Mouse (Mus musculus) embryonic facial prominence, embryonic 15.5 days (tissue): ENCODE measurements around the gene Dcp1b. TPM values are rescaled to one million over a fixed set of nuclear protein-coding genes. Genes with fewer than 3 reads are reported as not detected.
A peak's percentile ranks its signal among the peaks of the same experiment; 100 is the strongest.

Experiments used
- ATAC-seq: fragments of 200-750 bp; cut with Nextera tagmentation; 2 replicates; pipeline ENCODE4 v1.8.0; 2017; ENCODE audit warnings: low read depth, moderate TSS enrichment; ENCODE audit not compliant: insufficient number of reproducible peaks, low FRiP score, low TSS enrichment
- H3K27ac ChIP-seq: fragments of 300-500 bp; sonication (generic); replicated peaks from 2 replicates; pipeline ENCODE4 v1.5.1; 2015; ENCODE audit warnings: mild to moderate bottlenecking, inconsistent platforms
- H3K27me3 ChIP-seq: fragments of 300-500 bp; sonication (generic); 2 replicates; pipeline ENCODE4 v1.6.1; 2015; ENCODE audit warnings: inconsistent platforms
- H3K36me3 ChIP-seq: fragments of 300-500 bp; sonication (generic); 2 replicates; pipeline ENCODE4 v1.6.1; 2015; ENCODE audit warnings: mild to moderate bottlenecking, inconsistent platforms
- H3K4me1 ChIP-seq: fragments of 300-500 bp; sonication (generic); 2 replicates; pipeline ENCODE4 v1.6.1; 2015; ENCODE audit warnings: inconsistent platforms
- H3K4me2 ChIP-seq: fragments of 300-500 bp; sonication (generic); replicated peaks from 2 replicates; pipeline ENCODE4 v1.6.1; 2015; ENCODE audit warnings: mild to moderate bottlenecking, inconsistent platforms
- H3K4me3 ChIP-seq: fragments of 300-500 bp; sonication (generic); replicated peaks from 2 replicates; pipeline ENCODE4 v1.5.1; 2015; ENCODE audit warnings: mild to moderate bottlenecking, inconsistent platforms
- H3K9ac ChIP-seq: fragments of 300-500 bp; sonication (generic); 2 replicates; pipeline ENCODE4 v1.6.1; 2015; ENCODE audit warnings: inconsistent platforms
- H3K9me3 ChIP-seq: fragments of 300-500 bp; sonication (generic); replicated peaks from 2 replicates; pipeline ENCODE4 v1.6.1; 2016; ENCODE audit warnings: inconsistent platforms
- WGBS: fragments of 180-500 bp; shearing (Covaris S2); methylation state at CpG from one replicate; pipeline ENCODE4 v1.1.7; 2015; 5-methylcytosine and 5-hydroxymethylcytosine counted together
- polyA plus RNA-seq: library from polyadenylated mRNA; unstranded; fragments of >200 nt; fragmentation: Nextera tagmentation; extraction: Ambion mirVana; gene quantifications from 2 replicates; pipeline ENCODE4 v1.2.1, GENCODE M21; 2015

Gene Dcp1b
- polyA plus RNA-seq, result 8.9 and 10.2 TPM in 2 replicates

GRCm38 (mm10) chr6:119175078-119175853 is at the start of gene Dcp1b:
Dcp1b (plus strand) TSS chr6:119175253.
- WGBS, result under 1% methylated on average over 65 of the region's 65 CpGs
- H3K4me3 ChIP-seq, result peak within 1 kb of the TSS; percentile 66
- H3K27me3 ChIP-seq, result no peaks in the 10 kb centered on the region
- H3K9me3 ChIP-seq, result no peaks in the 10 kb centered on the region
- H3K4me1 ChIP-seq, result 0 out of 2 replicates have a peak, but pooled peaks cover 7% of the 10 kb centered on the region
- H3K9ac ChIP-seq, result peak within 1 kb of the TSS; percentile 74
- ATAC-seq, result peak; percentile 90
- H3K36me3 ChIP-seq, result no peaks in the 10 kb centered on the region
- peak within 1 kb of the TSS; percentile 61 for H3K4me2 ChIP-seq
- H3K27ac ChIP-seq, result peak within 1 kb of the TSS; percentile 76

- ATAC-seq, result no peak
- WGBS, result 89% methylated on average over 3 of the region's 3 CpGs
Observed at GRCm38 (mm10) chr6:119126991-119127390, 48.1 kb upstream of the Dcp1b start.

GRCm38 (mm10) chr6:119128076-119128475 is 47.0 kb upstream of the Dcp1b start:
- Histone ChIP-seq H3K27me3 (no peaks in the 10 kb centered on the region), H3K4me2 (no peak overlapping the region), H3K36me3 (no peaks in the 10 kb centered on the region), H3K4me3 (no peak overlapping the region), H3K4me1 (no peaks in the 10 kb centered on the region; the same call in 1 of the 2 replicates), H3K9ac (no peak overlapping the region), H3K9me3 (no peaks in the 10 kb centered on the region), H3K27ac (no peak overlapping the region)
- no peak for ATAC-seq
- 82% methylated on average over 1 of the region's 1 CpGs for WGBS

More at GRCm38 (mm10) chr6:119126991-119127390, 48.1 kb upstream of the Dcp1b start:
- H3K27ac ChIP-seq, result no peak overlapping the region
- H3K27me3 ChIP-seq, result no peaks in the 10 kb centered on the region
- no peak overlapping the region for H3K9ac ChIP-seq
- no peak overlapping the region for H3K4me2 ChIP-seq
- H3K36me3 ChIP-seq, result no peaks in the 10 kb centered on the region
- H3K4me3 ChIP-seq, result no peak overlapping the region
- no peaks in the 10 kb centered on the region; the same call in 1 of the 2 replicates for H3K4me1 ChIP-seq
- H3K9me3 ChIP-seq, result no peaks in the 10 kb centered on the region

GRCm38 (mm10) chr6:119128521-119128920 is 46.5 kb upstream of the Dcp1b start:
- Histone ChIP-seq H3K9ac (no peak overlapping the region), H3K27ac (no peak overlapping the region), H3K27me3 (no peaks in the 10 kb centered on the region), H3K9me3 (no peaks in the 10 kb centered on the region), H3K4me2 (no peak overlapping the region), H3K4me1 (no peaks in the 10 kb centered on the region; the same call in 1 of the 2 replicates), H3K36me3 (no peaks in the 10 kb centered on the region), H3K4me3 (no peak overlapping the region)
- ATAC-seq, result no peak
- 76% methylated on average over 8 of the region's 8 CpGs for whole genome bisulfite sequencing

GRCm38 (mm10) chr6:119129664-119130063 is 45.4 kb upstream of the Dcp1b start:
- Histone ChIP-seq H3K27ac (no peak overlapping the region), H3K4me2 (no peak overlapping the region), H3K9ac (no peak overlapping the region), H3K9me3 (no peaks in the 10 kb centered on the region), H3K4me3 (no peak overlapping the region), H3K27me3 (no peaks in the 10 kb centered on the region), H3K36me3 (no peaks in the 10 kb centered on the region), H3K4me1 (no peaks in the 10 kb centered on the region; the same call in 1 of the 2 replicates)
- 72% methylated on average over 5 of the region's 5 CpGs for WGBS
- no peak for ATAC-seq

- no peak for ATAC-seq
- no peaks in the 10 kb centered on the region for H3K36me3 ChIP-seq
- no peaks in the 10 kb centered on the region for H3K27me3 ChIP-seq
- no peaks in the 10 kb centered on the region for H3K9me3 ChIP-seq
- WGBS, result 68% methylated on average over 8 of the region's 8 CpGs
- no peak overlapping the region for H3K9ac ChIP-seq
- no peak overlapping the region for H3K4me2 ChIP-seq
- H3K27ac ChIP-seq, result no peak overlapping the region
- no peak overlapping the region for H3K4me3 ChIP-seq
- H3K4me1 ChIP-seq, result no peaks in the 10 kb centered on the region; the same call in 1 of the 2 replicates
Observed at GRCm38 (mm10) chr6:119132111-119132735, 42.8 kb upstream of the Dcp1b start.

- no peaks in the 10 kb centered on the region for H3K9me3 ChIP-seq
- no peaks in the 10 kb centered on the region; the same call in 1 of the 2 replicates for H3K4me1 ChIP-seq
- no peak overlapping the region for H3K9ac ChIP-seq
- no peak for ATAC-seq
- no peak overlapping the region for H3K4me3 ChIP-seq
- no peaks in the 10 kb centered on the region for H3K27me3 ChIP-seq
- H3K27ac ChIP-seq, result no peak overlapping the region
- no peaks in the 10 kb centered on the region for H3K36me3 ChIP-seq
- WGBS, result 65% methylated on average over 4 of the region's 4 CpGs
- no peak overlapping the region for H3K4me2 ChIP-seq
Observed at GRCm38 (mm10) chr6:119132863-119133262, 42.2 kb upstream of the Dcp1b start.

GRCm38 (mm10) chr6:119137768-119138167 is 37.3 kb upstream of the Dcp1b start:
- 83% methylated on average over 10 of the region's 10 CpGs for WGBS
- no peaks in the 10 kb centered on the region for H3K9me3 ChIP-seq
- H3K27me3 ChIP-seq, result no peaks in the 10 kb centered on the region
- no peaks in the 10 kb centered on the region for H3K4me1 ChIP-seq
- no peak for ATAC-seq
- no peaks in the 10 kb centered on the region for H3K36me3 ChIP-seq
- no peak overlapping the region for H3K4me3 ChIP-seq
- H3K4me2 ChIP-seq, result no peak overlapping the region
- no peak overlapping the region for H3K27ac ChIP-seq
- H3K9ac ChIP-seq, result no peak overlapping the region

- 62% methylated on average over 7 of the region's 7 CpGs for WGBS
- no peak overlapping the region for H3K9ac ChIP-seq
- no peaks in the 10 kb centered on the region for H3K4me1 ChIP-seq
- ATAC-seq, result no peak
- H3K27ac ChIP-seq, result no peak overlapping the region
- H3K36me3 ChIP-seq, result no peaks in the 10 kb centered on the region
- no peak overlapping the region for H3K4me3 ChIP-seq
- H3K4me2 ChIP-seq, result no peak overlapping the region
- no peaks in the 10 kb centered on the region for H3K27me3 ChIP-seq
- H3K9me3 ChIP-seq, result no peaks in the 10 kb centered on the region
Observed at GRCm38 (mm10) chr6:119139561-119139960, 35.5 kb upstream of the Dcp1b start.

- H3K4me3 ChIP-seq, result no peak overlapping the region
- H3K27me3 ChIP-seq, result no peaks in the 10 kb centered on the region
- no peaks in the 10 kb centered on the region for H3K4me1 ChIP-seq
- H3K4me2 ChIP-seq, result no peak overlapping the region
- H3K9ac ChIP-seq, result no peak overlapping the region
- no peak overlapping the region for H3K27ac ChIP-seq
- no peak for ATAC-seq
- H3K36me3 ChIP-seq, result no peaks in the 10 kb centered on the region
- 69% methylated on average over 4 of the region's 4 CpGs for WGBS
- no peaks in the 10 kb centered on the region for H3K9me3 ChIP-seq
Observed at GRCm38 (mm10) chr6:119145109-119145508, 29.9 kb upstream of the Dcp1b start.

- no peak for ATAC-seq
- Histone ChIP-seq H3K27me3 (no peaks in the 10 kb centered on the region), H3K4me1 (no peaks in the 10 kb centered on the region), H3K4me2 (no peak overlapping the region), H3K36me3 (no peaks in the 10 kb centered on the region), H3K9me3 (no peaks in the 10 kb centered on the region), H3K27ac (no peak overlapping the region), H3K4me3 (no peak overlapping the region), H3K9ac (no peak overlapping the region)
Observed at GRCm38 (mm10) chr6:119165677-119166076, 9.4 kb upstream of the Dcp1b start.
